Mouse (Mus musculus) myocyte (in vitro differentiated cells): Measurements from ENCODE around the gene Fam166b.

ENCODE experiments used
- CEBPB ChIP-seq: IDR thresholded peaks from 2 replicates; pipeline ENCODE4 v1.6.1; 2011; ENCODE audit warnings: mild to moderate bottlenecking, moderate library complexity; ENCODE audit not compliant: poor library complexity, insufficient read depth, severe bottlenecking
- E2F4 ChIP-seq: IDR thresholded peaks from one replicate; pipeline ENCODE4 v1.6.1; 2011; ENCODE audit warnings: mild to moderate bottlenecking, control low read depth, moderate library complexity; ENCODE audit not compliant: insufficient read depth
- MAX ChIP-seq: IDR thresholded peaks from one replicate; pipeline ENCODE4 v1.6.1; 2011; ENCODE audit warnings: low read depth, mild to moderate bottlenecking, control low read depth
- MYOD1 ChIP-seq, 3 experiments: IDR thresholded peaks; one replicate each; pipeline ENCODE4 v1.6.1; 2011; ENCODE audit warnings: control low read depth in 2 of 3, low read depth in 2 of 3, mild to moderate bottlenecking in 2 of 3, moderate library complexity in 1 of 3; ENCODE audit not compliant: insufficient read length in 2 of 3, control insufficient read depth in 1 of 3
- MYOG ChIP-seq, 3 experiments: IDR thresholded peaks; one replicate each; pipeline ENCODE4 v1.6.1; 2011; ENCODE audit warnings: control low read depth in 2 of 3, low read depth in 2 of 3, mild to moderate bottlenecking in 2 of 3; ENCODE audit not compliant: insufficient read length in 2 of 3, control insufficient read depth in 1 of 3, insufficient read depth in 1 of 3
- POLR2A ChIP-seq: IDR thresholded peaks from one replicate; pipeline ENCODE4 v1.6.1; 2011; ENCODE audit warnings: low read depth, mild to moderate bottlenecking, control low read depth, moderate library complexity; ENCODE audit not compliant: insufficient read length
- POLR2AphosphoS2 ChIP-seq: IDR thresholded peaks from one replicate; pipeline ENCODE4 v1.6.1; 2011; ENCODE audit warnings: low read depth, control low read depth; ENCODE audit not compliant: insufficient read length
- SRF ChIP-seq: IDR thresholded peaks from one replicate; pipeline ENCODE4 v1.6.1; 2011; ENCODE audit warnings: low read depth; ENCODE audit not compliant: control insufficient read depth, insufficient read length
- TCF12 ChIP-seq: IDR thresholded peaks from one replicate; pipeline ENCODE4 v1.6.1; 2011; ENCODE audit warnings: mild to moderate bottlenecking, control low read depth; ENCODE audit not compliant: poor library complexity, insufficient read depth, severe bottlenecking
- TCF3 ChIP-seq: IDR thresholded peaks from one replicate; pipeline ENCODE4 v1.6.1; 2011; ENCODE audit warnings: low read depth, control low read depth; ENCODE audit not compliant: insufficient read length
- USF1 ChIP-seq: IDR thresholded peaks from one replicate; pipeline ENCODE4 v1.6.1; 2011; ENCODE audit warnings: low read depth, mild to moderate bottlenecking, control low read depth, moderate library complexity

GRCm38 (mm10) chr4:43466872-43467271 lies 37.9 kb upstream of the Fam166b start:
- TF ChIP-seq POLR2A, result no peak
- no peak for TF ChIP-seq TCF12
- TF ChIP-seq TCF3, result no peak
- no peak for TF ChIP-seq POLR2AphosphoS2
- TF ChIP-seq MYOG (IDR thresholded peaks at IDR 0.05; ENCODE audit: control insufficient read depth in 1 of 3, insufficient read depth in 1 of 3, insufficient read length in 2 of 3, low read depth in 2 of 3), result no peak
- TF ChIP-seq CEBPB, result no peak
- TF ChIP-seq MAX, result no peak
- no peak for TF ChIP-seq MYOD1 (IDR thresholded peaks at IDR 0.05; ENCODE audit: control insufficient read depth in 1 of 3, insufficient read length in 2 of 3, low read depth in 2 of 3)
- no peak for TF ChIP-seq E2F4
- no peak for TF ChIP-seq USF1
- TF ChIP-seq SRF, result no peak
